Mouse (Mus musculus) stomach, postnatal 0 days (tissue): ENCODE data around the gene Cuedc1. TPM values are rescaled to one million over a fixed set of nuclear protein-coding genes. Genes with fewer than 3 reads are reported as not detected.
A peak's percentile ranks its signal among the peaks of the same experiment; 100 is the strongest.

ENCODE experiments used
- ATAC-seq: fragments of 200-750 bp; cut with Nextera tagmentation; 2 replicates; pipeline ENCODE4 v1.8.0; 2017; ENCODE audit not compliant: low FRiP score, low TSS enrichment
- DNase-seq: peaks from one replicate; pipeline ENCODE4 v3.0.0-alpha.2; 2016; ENCODE audit warnings: low spot score
- H3K27ac ChIP-seq: fragments of 300-500 bp; sonication (generic); replicated peaks from 2 replicates; pipeline ENCODE4 v1.5.1; 2014; ENCODE audit warnings: mild to moderate bottlenecking, control low read depth
- H3K27me3 ChIP-seq: fragments of 300-500 bp; sonication (generic); 2 replicates; pipeline ENCODE4 v1.6.1; 2014; ENCODE audit warnings: low read length; ENCODE audit not compliant: control insufficient read depth, insufficient read depth
- H3K36me3 ChIP-seq: fragments of 300-500 bp; sonication (generic); 2 replicates; pipeline ENCODE4 v1.6.1; 2014; ENCODE audit warnings: low read length, mixed read lengths; ENCODE audit not compliant: control insufficient read depth, insufficient read depth
- H3K4me1 ChIP-seq: fragments of 300-500 bp; sonication (generic); replicated peaks from 2 replicates; pipeline ENCODE4 v1.6.1; 2014; ENCODE audit warnings: antibody characterized with exemption; ENCODE audit not compliant: control insufficient read depth, insufficient read depth
- H3K4me2 ChIP-seq: fragments of 300-500 bp; sonication (generic); replicated peaks from 2 replicates; pipeline ENCODE4 v1.6.1; 2014; ENCODE audit warnings: low read depth, mild to moderate bottlenecking, control low read depth, moderate library complexity
- H3K4me3 ChIP-seq: fragments of 300-500 bp; sonication (generic); 2 replicates; pipeline ENCODE4 v1.5.1; 2014; ENCODE audit warnings: low read depth, low read length, control low read depth
- H3K9ac ChIP-seq: fragments of 300-500 bp; sonication (generic); 2 replicates; pipeline ENCODE4 v1.6.1; 2014; ENCODE audit warnings: mild to moderate bottlenecking, low read length, control low read depth, mixed read lengths
- H3K9me3 ChIP-seq: fragments of 300-500 bp; sonication (generic); 2 replicates; pipeline ENCODE4 v1.6.1; 2016; ENCODE audit warnings: low read length; ENCODE audit not compliant: control insufficient read depth
- CTCF ChIP-seq: IDR thresholded peaks from 2 replicates; pipeline ENCODE4 v1.5.1; 2016; ENCODE audit warnings: antibody characterized with exemption, low read depth, mild to moderate bottlenecking, moderate library complexity
- EP300 ChIP-seq: optimal IDR thresholded peaks from 2 replicates; pipeline ENCODE3; 2016; ENCODE audit warnings: antibody characterized with exemption
- WGBS: fragments of 180-500 bp; shearing (Covaris S2); extraction: QIAGEN DNeasy Blood & Tissue Kit; methylation state at CpG from one replicate; pipeline ENCODE4 v1.1.7; 2014; 5-methylcytosine and 5-hydroxymethylcytosine counted together
- polyA plus RNA-seq: library from polyadenylated mRNA; unstranded; fragments of >200 nt; fragmentation: Nextera tagmentation; extraction: Ambion mirVana; gene quantifications from 2 replicates; pipeline ENCODE4 v1.2.1, GENCODE M21; 2015

Gene Cuedc1
- polyA plus RNA-seq, 1 experiment from 2014 or later = 13.7 TPM

GRCm38 (mm10) chr11:88112078-88112477, 14.2 kb downstream of the Cuedc1 start:
- 51% methylated on average over 13 of the region's 13 CpGs for WGBS
- H3K27ac ChIP-seq = 0 out of 2 replicates have a peak overlapping the region, but pooled peaks have one; percentile 30
- DNase-seq (no peak), ATAC-seq (no peak)
- no peak for TF ChIP-seq EP300
- TF ChIP-seq CTCF = no peak
- H3K36me3 ChIP-seq = no peaks in the 10 kb centered on the region
- H3K4me2 ChIP-seq = no peak overlapping the region
- no peaks in the 10 kb centered on the region for H3K9me3 ChIP-seq
- H3K4me3 ChIP-seq = no peak overlapping the region
- H3K27me3 ChIP-seq = no peaks in the 10 kb centered on the region
- peaks cover 11% of the 10 kb centered on the region for H3K4me1 ChIP-seq
- H3K9ac ChIP-seq = 0 out of 2 replicates have a peak overlapping the region, but pooled peaks have one; percentile 18

DNA sequence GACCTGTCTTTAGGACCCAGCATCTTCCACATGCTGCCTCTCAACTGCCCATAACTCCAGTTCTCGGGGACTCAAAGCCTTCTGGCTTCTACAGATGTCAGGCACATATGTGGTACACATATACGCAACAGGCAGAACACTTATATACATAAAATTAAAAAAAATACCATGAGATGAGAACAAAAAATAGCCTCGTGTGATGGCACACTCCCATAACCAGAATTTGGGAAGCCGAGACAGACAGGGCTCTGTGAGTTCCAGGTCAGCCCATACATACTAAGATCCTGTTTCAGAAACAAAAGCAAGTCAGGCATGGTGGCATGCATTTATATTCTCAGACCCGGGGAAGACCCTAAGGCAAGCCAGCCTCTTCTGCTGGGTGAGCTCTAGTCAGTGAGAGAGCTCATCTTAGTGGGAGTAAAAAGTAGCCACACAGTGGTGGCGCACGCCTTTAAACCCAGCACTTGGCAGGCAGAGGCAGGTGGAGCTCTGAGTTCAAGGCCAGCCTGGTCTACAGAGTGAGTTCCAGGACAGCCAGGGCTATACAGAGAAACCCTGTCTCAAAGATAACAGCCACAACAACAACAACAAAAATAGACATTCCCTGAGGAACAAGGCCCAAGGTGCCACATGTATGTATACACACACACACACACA, 14.9 kb downstream of the Cuedc1 start:
- Histone ChIP-seq H3K27me3 (no peaks in the 10 kb centered on the region), H3K9me3 (no peaks in the 10 kb centered on the region), H3K9ac (no peak overlapping the region), H3K4me2 (no peak overlapping the region), H3K27ac (no peak overlapping the region), H3K36me3 (no peaks in the 10 kb centered on the region), H3K4me3 (no peak overlapping the region), H3K4me1 (peaks cover 16% of the 10 kb centered on the region)
- 85% methylated on average over 7 of the region's 7 CpGs for WGBS
- ATAC-seq (no peak), DNase-seq (no peak)
- no peak for TF ChIP-seq CTCF
- TF ChIP-seq EP300 = no peak

DNA sequence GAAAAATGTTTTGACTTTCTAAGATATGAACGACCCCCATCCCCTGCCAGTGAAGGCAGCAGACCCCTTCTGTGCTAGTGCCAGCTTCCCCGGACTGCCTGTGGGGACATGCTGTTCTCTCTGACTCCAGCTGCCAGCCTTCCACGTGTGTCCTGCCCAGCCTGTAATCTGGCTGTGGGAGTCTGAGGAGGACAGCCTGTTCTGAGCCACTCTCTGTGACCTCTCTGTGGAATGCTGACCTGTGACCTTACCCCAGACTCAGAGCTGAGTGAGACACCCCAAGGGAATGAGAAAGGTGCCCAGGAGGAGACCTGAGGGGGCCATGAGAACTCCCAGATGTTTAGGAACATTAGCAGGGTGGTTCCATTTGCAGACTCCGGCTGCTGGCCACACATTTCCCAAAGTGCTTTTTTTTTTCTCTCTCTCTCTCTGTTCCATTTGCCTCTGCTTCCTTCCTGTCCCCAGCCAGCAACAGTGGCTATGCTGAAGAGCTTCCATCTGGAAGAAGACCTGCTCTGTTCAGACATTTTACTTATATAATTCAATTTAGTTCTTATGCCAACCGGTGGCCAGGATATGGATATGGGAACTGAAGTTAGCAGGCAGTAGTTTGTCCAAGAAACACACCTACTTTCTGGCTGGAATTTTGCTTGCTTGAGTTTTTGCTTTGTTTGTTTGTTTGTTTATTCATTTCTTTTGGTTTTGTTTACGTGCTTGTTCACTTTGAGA, 15.8 kb downstream of the Cuedc1 start:
- peaks cover 25% of the 10 kb centered on the region for H3K4me1 ChIP-seq
- H3K27ac ChIP-seq = peak overlapping the region; percentile 9
- no peak overlapping the region for H3K4me3 ChIP-seq
- DNase-seq (peak; percentile 39), ATAC-seq (peak; percentile 52; the same call in 1 of the 2 replicates)
- no peaks in the 10 kb centered on the region for H3K9me3 ChIP-seq
- H3K27me3 ChIP-seq = no peaks in the 10 kb centered on the region
- H3K4me2 ChIP-seq = no peak overlapping the region
- TF ChIP-seq EP300 (no peak), CTCF (no peak)
- no peak overlapping the region for H3K9ac ChIP-seq
- 42% methylated on average over 6 of the region's 6 CpGs for WGBS
- H3K36me3 ChIP-seq = no peaks in the 10 kb centered on the region

DNA sequence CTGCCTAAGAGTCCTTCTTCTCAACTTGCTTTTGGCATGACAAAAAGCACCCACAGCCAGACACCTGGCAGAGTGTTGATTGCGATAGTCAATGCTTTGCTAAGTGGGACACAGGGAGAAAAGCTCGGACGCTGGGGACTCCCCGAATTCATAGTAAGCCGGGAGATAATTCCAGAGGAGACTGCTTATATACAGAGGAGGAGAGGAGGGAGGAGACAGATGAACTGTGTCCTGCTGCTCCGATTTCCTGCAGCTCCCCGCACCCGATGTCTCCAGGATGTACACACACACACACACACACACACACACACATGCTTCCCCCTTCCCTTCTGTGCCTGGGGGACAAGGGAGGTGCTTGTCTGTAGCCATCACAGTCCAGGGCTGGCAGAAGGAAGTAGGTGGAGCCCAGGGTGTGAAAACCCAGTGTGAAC, 17.0 kb downstream of the Cuedc1 start:
- H3K4me3 ChIP-seq = no peak overlapping the region
- H3K9ac ChIP-seq = peak overlapping the region; percentile 27; the same call in 1 of the 2 replicates
- peaks cover 29% of the 10 kb centered on the region for H3K4me1 ChIP-seq
- ATAC-seq (peak; percentile 27; the same call in 1 of the 2 replicates), DNase-seq (no peak)
- peak overlapping the region; percentile 25; the same call in 1 of the 2 replicates for H3K4me2 ChIP-seq
- H3K9me3 ChIP-seq = no peaks in the 10 kb centered on the region
- WGBS = 20% methylated on average over 8 of the region's 8 CpGs
- H3K36me3 ChIP-seq = no peaks in the 10 kb centered on the region
- TF ChIP-seq CTCF (no peak), EP300 (no peak)
- H3K27ac ChIP-seq = peak overlapping the region; percentile 70; the same call in 1 of the 2 replicates
- H3K27me3 ChIP-seq = no peaks in the 10 kb centered on the region

DNA sequence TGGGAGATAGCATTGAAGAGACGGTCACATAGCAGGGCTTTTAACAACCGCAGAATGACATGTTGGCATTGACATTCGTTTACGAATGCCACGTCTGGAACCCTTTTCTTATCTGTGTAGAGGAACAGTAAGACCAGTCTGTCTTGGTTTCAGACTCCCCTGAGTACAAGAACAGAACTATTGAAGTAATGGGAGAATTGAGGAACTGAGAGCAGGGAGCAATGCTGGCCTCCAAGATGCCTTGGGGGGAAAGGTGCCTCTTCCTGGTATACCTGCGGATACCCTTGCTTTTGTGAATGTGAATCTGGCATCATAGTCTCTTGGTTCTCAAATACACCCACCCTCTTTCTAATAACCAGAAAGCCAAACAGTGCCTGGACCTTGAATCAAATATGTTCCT, 18.7 kb downstream of the Cuedc1 start:
- H3K9me3 ChIP-seq = no peaks in the 10 kb centered on the region
- WGBS = 66% methylated on average over 6 of the region's 6 CpGs
- H3K36me3 ChIP-seq = no peaks in the 10 kb centered on the region
- H3K4me2 ChIP-seq = no peak overlapping the region
- H3K4me1 ChIP-seq = peaks cover 29% of the 10 kb centered on the region
- no peak overlapping the region for H3K9ac ChIP-seq
- H3K27me3 ChIP-seq = no peaks in the 10 kb centered on the region
- ATAC-seq = no peak
- H3K27ac ChIP-seq = no peak overlapping the region
- no peak overlapping the region for H3K4me3 ChIP-seq
- no peak for DNase-seq
- TF ChIP-seq EP300 (no peak), CTCF (no peak)
